Comparison of ENCODE assay signal across 12 mouse cellular contexts in genomic region chr11:78215709-78216317, GRCm38 (mm10). TPM values are rescaled to one million over a fixed set of nuclear protein-coding genes. Genes with fewer than 3 reads are reported as not detected.
A peak's percentile ranks its signal among the peaks of the same experiment; 100 is the strongest.
DNase-seq lines count a peak whose midpoint lies in the region; ATAC-seq and TF ChIP-seq lines count a peak whose summit lies in the region.
"Had no signal": no experiment of that assay in that cellular context is flagged by ENCODE, and none has a peak within 500 bp of the region (broad histone marks: within the 10 kb centered on the region; RNA-seq: fewer than 3 reads in every experiment).

No protein-coding gene starts in this region.

- TF ChIP-seq CTCF in olfactory bulb, adult 2 months (IDR thresholded peaks at IDR 0.05; ENCODE audit: insufficient read depth, low read depth, low read length): no peak

- ATAC-seq in CD4-positive, CD25-positive, alpha-beta regulatory T cell, adult 4 months: no peak
- ATAC-seq in activated CD4-positive, CD25-positive, alpha-beta regulatory T cell, adult 4 months: peak; percentile 36

- H3K27ac ChIP-seq in olfactory bulb, adult 2 months (ENCODE audit: insufficient read depth, low read depth, low read length): peak overlapping the region; percentile 81
- H3K27ac ChIP-seq: embryonic facial prominence, embryonic 15.5 days had no signal

- H3K4me3 ChIP-seq in olfactory bulb, adult 2 months (ENCODE audit: insufficient read depth, low read depth, low read length): no peak overlapping the region
- H3K4me3 ChIP-seq: embryonic facial prominence, embryonic 15.5 days had no signal

- 56% methylated on average over 11 of the region's 11 CpGs for WGBS in olfactory bulb, adult 2 months

- no peaks in the 10 kb centered on the region for H3K4me1 ChIP-seq in olfactory bulb, adult 2 months (ENCODE audit: control insufficient read depth, insufficient read depth, low read length)
- H3K4me1 ChIP-seq: embryonic facial prominence, embryonic 15.5 days had no signal

- DNase-seq in CD4-positive, CD25-positive, alpha-beta regulatory T cell, adult 2 months (ENCODE audit: low read depth, low spot score): peak; percentile 44
- DNase-seq in layer of hippocampus, postnatal 10 days (ENCODE audit: low spot score in 2 of 2): peak; percentile 17 to 38
- no peak for DNase-seq in layer of hippocampus, adult 9-10 months (ENCODE audit: low spot score)
- no peak for DNase-seq in adrenal gland, postnatal 25 days
- no peak for DNase-seq in kidney, postnatal 14 days
- DNase-seq: heart, adult 11 months; kidney, postnatal 4 days; lung, embryonic 14.5 days had no signal

- no peak for TF ChIP-seq POLR2A in olfactory bulb, adult 2 months (IDR thresholded peaks at IDR 0.05; ENCODE audit: insufficient read depth, low read depth, low read length)

RNA-seq across cellular contexts. Expression of gene Proca1, which starts 22.6 kb away (rescaled TPM):
- 1 to 10 TPM; 2.2 to 6.0 TPM for polyA plus RNA-seq in CD4-positive, CD25-positive, alpha-beta regulatory T cell, adult 4 months (2017; shearing (Covaris generic))
- 1 to 10 TPM; 4.5 to 5.8 TPM for total RNA-seq in layer of hippocampus, postnatal 10 days (2021)
- 1 to 10 TPM in 1 of 2 experiments, under 1 TPM in 1; 0.49 to 2.5 TPM for polyA plus RNA-seq in activated CD4-positive, CD25-positive, alpha-beta regulatory T cell, adult 4 months (2017; shearing (Covaris generic))
- not detected in 2 replicates for polyA plus RNA-seq in olfactory bulb, adult 2 months (2012; ENCODE audit: insufficient read depth, insufficient read length, low replicate concordance, missing spikeins)
- total RNA-seq in adrenal gland, postnatal 25 days (2021): 14.6 and 16.8 TPM in 2 replicates

RNA-seq across cellular contexts. Expression of gene Rab34, which starts 27.6 kb away (rescaled TPM):
- polyA plus RNA-seq in CD4-positive, CD25-positive, alpha-beta regulatory T cell, adult 4 months (2017; shearing (Covaris generic)): not detected
- total RNA-seq in layer of hippocampus, postnatal 10 days (2021): 10 to 100 TPM; 40.9 to 42.2 TPM
- not detected for polyA plus RNA-seq in activated CD4-positive, CD25-positive, alpha-beta regulatory T cell, adult 4 months (2017; shearing (Covaris generic))
- polyA plus RNA-seq in olfactory bulb, adult 2 months (2012; ENCODE audit: insufficient read depth, insufficient read length, low replicate concordance, missing spikeins): not detected in 2 replicates
- 90.8 and 97.4 TPM in 2 replicates for total RNA-seq in adrenal gland, postnatal 25 days (2021)

RNA-seq across cellular contexts. Expression of gene Sdf2, which starts 29.7 kb away (rescaled TPM):
- polyA plus RNA-seq in CD4-positive, CD25-positive, alpha-beta regulatory T cell, adult 4 months (2017; shearing (Covaris generic)): 100 to 1,000 TPM in 1 of 2 experiments, 10 to 100 TPM in 1; 95.5 to 102 TPM
- total RNA-seq in layer of hippocampus, postnatal 10 days (2021): 10 to 100 TPM; 57.0 to 67.2 TPM
- polyA plus RNA-seq in activated CD4-positive, CD25-positive, alpha-beta regulatory T cell, adult 4 months (2017; shearing (Covaris generic)): 100 to 1,000 TPM; 102 to 108 TPM
- not detected in 2 replicates for polyA plus RNA-seq in olfactory bulb, adult 2 months (2012; ENCODE audit: insufficient read depth, insufficient read length, low replicate concordance, missing spikeins)
- total RNA-seq in adrenal gland, postnatal 25 days (2021): 96.9 and 111 TPM in 2 replicates

RNA-seq across cellular contexts. Expression of gene Supt6, which starts 30.0 kb away (rescaled TPM):
- 10 to 100 TPM; 18.2 to 32.4 TPM for polyA plus RNA-seq in CD4-positive, CD25-positive, alpha-beta regulatory T cell, adult 4 months (2017; shearing (Covaris generic))
- 10 to 100 TPM; 91.6 to 94.6 TPM for total RNA-seq in layer of hippocampus, postnatal 10 days (2021)
- polyA plus RNA-seq in activated CD4-positive, CD25-positive, alpha-beta regulatory T cell, adult 4 months (2017; shearing (Covaris generic)): 10 to 100 TPM; 14.4 to 18.0 TPM
- 62.3 TPM in 1 of 2 replicates, not detected in the other for polyA plus RNA-seq in olfactory bulb, adult 2 months (2012; ENCODE audit: insufficient read depth, insufficient read length, low replicate concordance, missing spikeins)
- 65.2 and 74.6 TPM in 2 replicates for total RNA-seq in adrenal gland, postnatal 25 days (2021)

RNA-seq across cellular contexts. Expression of gene Rpl23a, which starts 32.4 kb away (rescaled TPM):
- 1,000 to 10,000 TPM; 3,408 to 3,991 TPM for polyA plus RNA-seq in CD4-positive, CD25-positive, alpha-beta regulatory T cell, adult 4 months (2017; shearing (Covaris generic))
- total RNA-seq in layer of hippocampus, postnatal 10 days (2021): 100 to 1,000 TPM; 878 to 942 TPM
- polyA plus RNA-seq in activated CD4-positive, CD25-positive, alpha-beta regulatory T cell, adult 4 months (2017; shearing (Covaris generic)): 1,000 to 10,000 TPM; 3,988 to 4,036 TPM
- polyA plus RNA-seq in olfactory bulb, adult 2 months (2012; ENCODE audit: insufficient read depth, insufficient read length, low replicate concordance, missing spikeins): 1,288 TPM in 1 of 2 replicates, not detected in the other
- 1,910 and 2,113 TPM in 2 replicates for total RNA-seq in adrenal gland, postnatal 25 days (2021)

Comparison
In these comparisons a context has a peak if more than half of its experiments do, and no peak if none do; other contexts are left out.
1. DNase-seq: peak in CD4-positive, CD25-positive, alpha-beta regulatory T cell, adult 2 months (single experiment) and layer of hippocampus, postnatal 10 days (2 of 2); none in layer of hippocampus, adult 9-10 months (single experiment), adrenal gland, postnatal 25 days (single experiment) and kidney, postnatal 14 days (single experiment).